8 mouse cellular contexts compared by ENCODE assay signal in genomic region chrX:81070804-81071461, GRCm38 (mm10). TPM values are rescaled to one million over a fixed set of nuclear protein-coding genes. Genes with fewer than 3 reads are reported as not detected.
A peak's percentile ranks its signal among the peaks of the same experiment; 100 is the strongest.
DNase-seq lines count a peak whose midpoint lies in the region; ATAC-seq and TF ChIP-seq lines count a peak whose summit lies in the region.

No protein-coding gene starts in this region.

- peak overlapping the region; percentile 58 for H3K4me3 ChIP-seq in forebrain, embryonic 11.5 days (ENCODE audit: low read depth, low read length)
- peak overlapping the region; percentile 79 for H3K4me3 ChIP-seq in liver, adult 2 months (ENCODE audit: insufficient read depth, low read depth, low read length)

- TF ChIP-seq CTCF in liver, adult 2 months (IDR thresholded peaks at IDR 0.05; ENCODE audit: low read depth, low read length), result no peak

- no peaks in the 10 kb centered on the region for H3K79me2 ChIP-seq in liver, adult 2 months (ENCODE audit: control insufficient read depth, insufficient read depth, low read length)

- WGBS in forebrain, embryonic 11.5 days, result 16% methylated on average over 42 of the region's 45 CpGs
- under 1% methylated on average over 30 of the region's 45 CpGs for WGBS in liver, adult 2 months

- peak overlapping the region; percentile 42 for H3K4me2 ChIP-seq in forebrain, embryonic 11.5 days (ENCODE audit: low read depth, low read length, severe bottlenecking)

- H3K27me3 ChIP-seq in forebrain, embryonic 11.5 days (ENCODE audit: control insufficient read depth, insufficient read depth, low read length), result no peaks in the 10 kb centered on the region
- no peaks in the 10 kb centered on the region for H3K27me3 ChIP-seq in liver, adult 2 months (ENCODE audit: control insufficient read depth, insufficient read depth, low read length)

- no peaks in the 10 kb centered on the region for H3K9me3 ChIP-seq in forebrain, embryonic 11.5 days (ENCODE audit: control insufficient read depth, low read length)

- H3K9ac ChIP-seq in forebrain, embryonic 11.5 days (ENCODE audit: low read length), result peak overlapping the region; percentile 69
- H3K9ac ChIP-seq in liver, adult 2 months (ENCODE audit: low read depth, low read length), result peak overlapping the region; percentile 62

- intact Hi-C loops in heart, postnatal 10 days (cut with DNase I), result no loop called here

- no peak for TF ChIP-seq POLR2A in liver, adult 2 months (IDR thresholded peaks at IDR 0.05; ENCODE audit: extremely low read depth, insufficient read depth, low read length)

- ATAC-seq in forebrain, embryonic 11.5 days (replicated peaks; ENCODE audit: low FRiP score), result peak; percentile 63

- H3K4me1 ChIP-seq in forebrain, embryonic 11.5 days (replicated peaks; ENCODE audit: control insufficient read depth, insufficient read depth, low read length), result no peaks in the 10 kb centered on the region
- no peaks in the 10 kb centered on the region for H3K4me1 ChIP-seq in liver, adult 2 months (ENCODE audit: control insufficient read depth, insufficient read depth, low read length)

- peak overlapping the region; percentile 82 for H3K27ac ChIP-seq in forebrain, embryonic 11.5 days (ENCODE audit: low read depth, low read length)
- peak overlapping the region; percentile 30; the same call in 1 of the 2 replicates for H3K27ac ChIP-seq in liver, adult 2 months (replicated peaks; ENCODE audit: insufficient read depth, low read depth, low read length)

- DNase-seq in layer of hippocampus, adult 11-12 months (ENCODE audit: low spot score), result peak; percentile 4
- no peak for DNase-seq in layer of hippocampus, postnatal 14 days (ENCODE audit: low spot score in 2 of 2)
- DNase-seq in adrenal gland, postnatal 25 days, result peak; percentile 9
- DNase-seq in forebrain, embryonic 11.5 days (ENCODE audit: low spot score), result peak; percentile 70
- DNase-seq in heart, postnatal 10 days, result peak; percentile 22 to 30
- DNase-seq in liver, adult 2 months (ENCODE audit: extremely low read depth, low read depth, low spot score), result no peak
- DNase-seq in ovary, postnatal 14 days (ENCODE audit: low spot score), result peak; percentile 6
- no peak for DNase-seq in T-cell, adult 2 months (ENCODE audit: low spot score)

- H3K36me3 ChIP-seq in forebrain, embryonic 11.5 days (ENCODE audit: control insufficient read depth, insufficient read depth, low read length), result no peaks in the 10 kb centered on the region
- H3K36me3 ChIP-seq in liver, adult 2 months (ENCODE audit: control insufficient read depth, insufficient read depth, low read length), result no peaks in the 10 kb centered on the region

RNA-seq across cellular contexts. Expression of gene Tmem47, which starts 0.4 kb away (rescaled TPM):
- total RNA-seq in layer of hippocampus, postnatal 14 days (2021), result 10 to 100 TPM; 84.9 to 94.5 TPM
- total RNA-seq in adrenal gland, postnatal 25 days (2021), result 21.2 and 28.7 TPM in 2 replicates
- polyA plus RNA-seq in forebrain, embryonic 11.5 days (2014; fragmentation: Nextera tagmentation; extraction: Ambion mirVana), result 60.3 and 65.1 TPM in 2 replicates
- total RNA-seq in heart, postnatal 10 days (2021), result 10 to 100 TPM; 26.8 to 31.5 TPM
- total RNA-seq in liver, adult 2 months (2014; rRNA removed), result 4.9 and 5.6 TPM in 2 replicates
- 1.3 and 2.0 TPM in 2 replicates for polyA plus RNA-seq in liver, adult 2 months (2012; rRNA removed)

Comparison
In these comparisons a context has a peak if more than half of its experiments do, and no peak if none do; other contexts are left out.
1. DNase-seq: peak in layer of hippocampus, adult 11-12 months (single experiment), adrenal gland, postnatal 25 days (single experiment), forebrain, embryonic 11.5 days (single experiment), heart, postnatal 10 days (2 of 2) and ovary, postnatal 14 days (single experiment); none in layer of hippocampus, postnatal 14 days (0 of 2), liver, adult 2 months (single experiment) and T-cell, adult 2 months (single experiment).